Mouse (Mus musculus) heart, postnatal 10 days (tissue): ENCODE measurements around the gene Sft2d2. TPM values are rescaled to one million over a fixed set of nuclear protein-coding genes. Genes with fewer than 3 reads are reported as not detected.

Source experiments
- DNase-seq, 2 experiments: peaks; one replicate each; pipeline ENCODE4 v3.0.0; 2021
- intact Hi-C: fragments of 180-260 bp; cut with DNase I; formaldehyde crosslinking; loops from one replicate; pipeline ENCODE4 v1.15.1; 2025
- total RNA-seq, 2 experiments: library from RNA; stranded (reverse); gene quantifications; 2 replicates each; pipeline ENCODE4 v1.2.3; 2021

The Sft2d2 gene
- 10 to 100 TPM; 16.8 to 18.4 TPM for total RNA-seq

DNA sequence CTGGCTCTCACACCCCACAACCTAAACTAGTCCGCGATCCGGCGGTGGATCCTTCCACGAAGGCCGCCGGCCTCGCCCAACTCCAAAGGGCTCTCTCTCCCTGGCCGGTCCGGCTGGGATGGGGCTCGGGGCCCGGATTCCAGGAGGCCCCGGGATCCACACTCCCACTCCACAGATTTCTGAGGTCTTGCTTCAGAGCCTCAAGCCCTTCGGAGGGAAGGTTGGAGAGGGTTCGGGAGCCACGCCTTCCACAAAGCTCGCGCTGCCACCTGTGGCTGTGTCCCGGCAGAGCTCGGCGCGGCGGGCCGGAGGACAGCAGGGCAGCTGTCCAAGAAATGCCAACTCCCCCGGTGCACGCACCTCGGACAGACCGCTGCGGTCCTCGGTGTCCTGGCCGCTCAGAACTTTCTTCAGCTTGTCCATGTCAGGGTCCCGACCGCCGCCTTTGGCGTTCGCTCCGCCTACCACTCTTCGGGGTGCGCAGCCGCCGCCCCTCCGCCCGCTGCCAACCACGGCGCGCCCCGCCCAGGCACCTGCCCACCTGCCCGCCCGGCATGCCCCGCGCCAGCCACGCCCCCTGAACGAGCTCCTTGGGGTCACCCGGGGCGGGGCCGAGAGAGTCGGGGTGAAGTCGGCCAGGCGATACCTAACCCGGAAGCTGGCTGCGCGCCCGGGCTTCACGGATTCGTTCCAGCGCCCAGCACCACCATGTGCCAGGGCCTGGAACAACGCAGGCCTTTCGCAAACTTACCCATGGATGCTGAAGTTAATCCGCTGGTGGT, at the start of gene Sft2d2:
Gene Sft2d2 (minus strand): TSS at position 559 of the 782 bp plus-strand sequence.
- intact Hi-C loops, result loop anchor here (5.0 kb wide), 1 partner anchor 43 kb away; the partner anchor contains the start of gene Tiprl

GRCm38 (mm10) chr1:165236321-165237298, 42.4 kb upstream of the Sft2d2 start, which contains the start of gene Tiprl:
TSS of gene Tiprl (minus strand) at chr1:165236996.
- intact Hi-C loops, result loop anchor here (5.0 kb wide), 2 partner anchors 44 to 226 kb away; partner anchors contain the start of genes Dcaf6, Mpc2 and Sft2d2
- DNase-seq, result peak; percentile 98 to 99

More for the DNA sequence above, at the start of gene Sft2d2:
- peak; percentile 90 for DNase-seq

- no peak for DNase-seq
- intact Hi-C loops, result loop anchor here (5.0 kb wide), 2 partner anchors 44 to 226 kb away; partner anchors contain the start of genes Dcaf6, Mpc2 and Sft2d2
Observed at GRCm38 (mm10) chr1:165235846-165236245, 41.6 kb upstream of the Sft2d2 start.

GRCm38 (mm10) chr1:165233806-165234205, 39.6 kb upstream of the Sft2d2 start:
- no peak for DNase-seq
- intact Hi-C loops, result no loop called here

GRCm38 (mm10) chr1:165230691-165231090, 36.5 kb upstream of the Sft2d2 start:
- DNase-seq, result no peak
- intact Hi-C loops, result no loop called here

DNA sequence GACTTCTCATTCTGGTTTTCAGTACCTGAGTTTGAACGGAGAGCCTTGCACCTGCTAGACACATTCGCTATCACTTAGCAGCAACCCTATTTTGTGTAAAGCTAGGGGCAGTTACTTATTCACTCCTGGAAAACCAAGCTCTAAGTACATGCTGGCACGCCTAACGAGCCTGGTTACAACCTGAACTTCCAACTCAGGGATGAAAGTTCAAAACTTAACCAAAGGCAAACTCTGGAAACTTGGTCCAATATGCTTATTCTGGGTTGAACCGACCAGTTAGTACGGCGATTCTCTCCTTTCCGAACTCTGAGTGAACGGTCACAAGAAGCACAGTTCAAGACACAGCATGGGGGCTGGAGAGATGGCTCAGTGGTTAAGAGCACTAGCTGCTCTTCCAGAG, 35.3 kb upstream of the Sft2d2 start:
- DNase-seq, result no peak
- intact Hi-C loops, result no loop called here

DNA sequence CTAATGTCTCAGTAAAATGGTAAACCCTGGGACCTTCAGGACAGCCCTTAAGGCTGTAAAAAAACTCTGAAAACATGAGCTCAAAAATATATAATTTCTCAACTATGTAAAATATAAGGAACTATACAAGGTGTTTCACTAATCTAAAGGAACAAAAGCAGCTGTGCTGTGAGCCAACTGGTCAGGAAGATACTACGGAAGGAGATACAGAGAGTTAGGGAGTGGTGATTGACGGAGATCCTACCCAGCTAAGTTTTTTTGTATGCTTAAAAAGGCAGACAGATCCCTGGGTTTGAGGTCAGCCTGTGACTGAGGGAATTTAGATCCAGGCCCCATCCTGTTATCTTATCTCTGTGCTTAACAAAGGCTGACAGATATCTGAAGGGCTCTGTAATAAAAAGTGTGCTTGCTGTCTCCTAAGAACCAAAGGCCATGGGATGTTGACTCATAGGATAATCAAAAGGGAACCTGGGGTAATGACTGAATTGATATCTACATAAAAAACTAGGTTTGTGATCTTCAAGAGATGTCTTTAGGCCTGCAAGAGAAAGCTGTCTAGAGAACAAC, 22.9 kb upstream of the Sft2d2 start:
- DNase-seq, result no peak
- intact Hi-C loops, result no loop called here

- intact Hi-C loops, result no loop called here
- peak in 1 of 2 experiments; percentile 6 for DNase-seq
Observed at GRCm38 (mm10) chr1:165215831-165216230, 21.6 kb upstream of the Sft2d2 start.

GRCm38 (mm10) chr1:165205591-165205990, 11.4 kb upstream of the Sft2d2 start:
- DNase-seq, result no peak
- intact Hi-C loops, result no loop called here

DNA sequence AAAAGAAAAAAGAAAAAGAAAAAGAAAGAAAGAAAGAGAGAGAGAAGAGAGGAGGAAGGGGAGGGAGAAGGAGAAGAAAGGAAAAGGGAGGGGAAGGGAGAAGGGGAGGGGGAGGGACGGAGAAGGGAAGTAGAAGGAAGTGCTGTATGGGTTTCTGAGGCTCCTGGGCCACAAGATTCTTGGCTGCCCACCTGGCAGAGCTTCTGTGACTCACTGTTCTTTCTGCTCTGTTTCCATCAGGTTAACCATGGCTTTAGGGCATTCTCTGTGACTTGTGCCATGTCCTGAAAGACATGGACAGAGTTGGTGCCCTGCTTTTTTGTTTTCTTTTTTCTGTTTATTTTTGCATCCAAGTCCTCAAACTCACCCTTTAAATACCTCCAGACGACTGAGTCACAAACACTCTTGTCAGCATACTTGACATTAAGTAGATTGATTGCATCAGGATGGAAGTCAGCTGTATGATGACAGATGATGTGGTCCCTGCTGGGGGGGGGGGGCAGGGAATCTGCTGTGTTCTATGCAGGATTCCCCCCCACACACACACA, 9.3 kb upstream of the Sft2d2 start:
- DNase-seq, result no peak
- intact Hi-C loops, result no loop called here

DNA sequence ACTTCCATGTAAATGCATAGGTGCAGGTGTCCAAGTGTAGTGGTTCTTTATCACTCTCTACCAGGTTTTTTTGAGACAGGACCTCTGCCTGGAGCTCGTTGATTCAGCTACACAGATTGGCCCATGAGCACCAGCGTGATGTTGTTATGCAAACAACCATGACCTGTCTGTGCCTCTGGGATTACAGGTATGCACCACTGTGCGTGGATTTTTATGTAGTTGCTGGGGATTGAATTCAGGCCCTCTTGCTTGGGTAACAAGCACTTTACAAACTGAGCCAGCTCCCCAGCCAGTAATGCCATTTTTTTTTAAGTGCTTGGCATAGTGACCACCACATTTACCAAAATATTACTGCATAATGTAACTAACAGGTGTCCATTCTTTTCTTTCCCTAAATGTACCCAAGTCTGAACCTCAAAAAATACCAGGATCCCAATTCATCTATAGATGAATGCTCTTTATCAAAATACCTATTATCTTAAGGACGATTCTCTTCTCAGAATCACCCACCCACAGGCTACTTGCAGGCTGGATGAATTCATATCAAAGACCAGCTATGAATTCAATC, 7.3 kb upstream of the Sft2d2 start:
- DNase-seq, result no peak
- intact Hi-C loops, result no loop called here

- DNase-seq, result no peak
- intact Hi-C loops, result no loop called here
Observed at GRCm38 (mm10) chr1:165200748-165201147, 6.5 kb upstream of the Sft2d2 start.

DNA sequence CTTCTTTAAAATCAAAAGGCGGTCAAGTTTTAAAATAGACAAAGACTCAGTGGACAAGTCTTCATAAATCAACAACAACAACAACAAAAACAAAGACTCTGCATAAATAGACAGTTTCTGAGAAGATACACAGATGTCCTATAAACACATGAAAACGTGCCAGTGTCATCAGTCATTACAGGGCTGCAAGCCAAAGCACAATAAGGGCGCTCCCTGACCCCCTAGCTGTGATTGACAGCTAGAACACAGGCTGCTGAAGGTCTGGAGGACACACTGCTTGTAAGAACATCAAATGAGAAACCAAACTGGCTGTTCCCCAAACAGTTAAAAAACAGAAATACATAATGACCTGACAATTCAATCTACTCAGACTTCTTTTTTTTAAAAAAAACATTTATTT, 5.4 kb upstream of the Sft2d2 start:
- no peak for DNase-seq
- intact Hi-C loops, result no loop called here

DNA sequence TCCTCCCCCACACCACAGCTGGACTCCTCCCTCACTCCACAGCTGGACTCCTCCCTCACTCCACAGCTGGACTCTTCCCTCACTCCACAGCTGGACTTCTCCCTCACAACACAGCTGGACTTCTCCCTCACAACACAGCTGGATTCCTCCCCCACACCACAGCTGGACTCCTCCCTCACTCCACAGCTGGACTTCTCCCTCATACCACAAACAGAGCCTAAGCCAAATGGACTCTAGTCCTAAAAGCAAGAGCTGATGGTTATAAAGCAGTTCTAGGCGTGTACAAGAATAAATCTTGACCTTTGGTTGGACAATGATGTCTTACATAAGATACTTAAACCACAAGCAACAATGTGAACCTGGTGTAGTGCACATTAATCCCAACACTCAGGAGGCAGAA, 4.7 kb upstream of the Sft2d2 start:
- no peak for DNase-seq
- intact Hi-C loops, result no loop called here

DNA sequence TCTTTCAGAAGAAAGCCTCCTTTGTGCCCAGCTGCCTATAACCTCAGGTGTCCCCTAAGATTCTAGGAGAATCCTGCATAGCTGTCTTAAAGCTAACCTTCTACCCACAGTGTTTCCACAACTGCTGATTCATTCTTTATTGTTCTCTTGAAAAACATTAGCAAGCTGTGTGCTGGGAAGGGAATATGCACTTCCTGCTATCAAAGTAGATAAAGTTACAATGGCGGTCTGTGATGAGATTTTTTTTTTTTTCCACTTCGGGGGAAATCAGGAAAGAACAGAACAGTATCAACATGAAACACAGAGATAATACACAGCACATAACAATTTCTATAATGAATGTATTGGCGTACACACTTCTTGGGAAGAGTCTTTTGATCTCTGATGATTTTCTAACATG, 3.6 kb upstream of the Sft2d2 start:
- intact Hi-C loops, result no loop called here
- no peak for DNase-seq

DNA sequence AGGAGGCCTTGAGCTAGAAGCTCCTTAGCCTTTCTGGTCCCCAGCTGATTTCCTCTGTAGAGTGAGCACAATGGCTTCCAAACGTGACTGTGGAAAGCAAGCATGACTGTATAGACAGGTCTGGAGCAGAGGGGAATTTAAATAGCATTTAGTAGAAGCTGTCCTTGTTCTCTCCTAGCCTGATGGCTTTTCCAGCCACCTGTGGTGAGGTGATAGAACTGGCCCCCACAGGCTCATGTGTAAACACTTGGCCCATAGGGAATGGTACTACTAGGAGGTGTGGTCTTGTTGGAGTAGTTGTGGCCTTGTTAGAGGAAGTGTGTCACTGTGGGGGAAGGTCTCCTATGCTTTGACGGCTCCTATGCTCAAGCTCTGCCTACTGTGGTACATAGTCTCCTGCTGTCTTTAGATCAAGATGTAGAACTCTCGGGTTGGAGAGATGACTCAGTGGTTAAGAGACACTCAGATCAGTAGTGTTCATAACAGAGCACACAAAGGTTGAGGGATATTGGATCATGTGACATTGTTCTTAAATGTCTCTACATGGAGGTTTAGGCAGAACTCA, 1.2 kb upstream of the Sft2d2 start:
- DNase-seq, result no peak
- intact Hi-C loops, result no loop called here

DNA sequence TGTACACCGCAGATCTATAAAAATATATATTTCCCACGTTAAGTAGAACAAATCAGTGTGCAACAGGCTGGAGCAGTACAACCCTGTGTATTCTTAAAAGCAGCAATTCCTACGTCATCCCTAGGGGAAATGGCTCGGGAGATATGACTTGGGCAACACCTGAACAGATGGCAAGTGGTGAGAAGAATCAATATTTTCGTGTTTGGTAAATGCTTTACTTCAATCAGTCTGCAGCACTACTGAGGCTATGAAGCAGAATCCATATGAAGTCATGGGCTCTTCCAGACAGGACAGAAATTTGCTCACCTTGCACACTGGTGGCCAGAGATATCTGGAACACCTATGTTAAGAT, 400 bp upstream of the Sft2d2 start:
- intact Hi-C loops, result loop anchor here (5.0 kb wide), 1 partner anchor 43 kb away; the partner anchor contains the start of gene Tiprl
- DNase-seq, result no peak

GRCm38 (mm10) chr1:165193426-165193825, 812 bp downstream of the Sft2d2 start:
- peak in 1 of 2 experiments; percentile 32 for DNase-seq
- intact Hi-C loops, result loop anchor here (5.0 kb wide), 1 partner anchor 44 kb away; the partner anchor contains the start of gene Tiprl

GRCm38 (mm10) chr1:165192714-165193264, 1.4 kb downstream of the Sft2d2 start:
- intact Hi-C loops, result loop anchor here (5.0 kb wide), 1 partner anchor 45 kb away; the partner anchor contains the start of gene Tiprl

More at GRCm38 (mm10) chr1:165192714-165193264, 1.4 kb downstream of the Sft2d2 start:
- no peak for DNase-seq
